Mouse (Mus musculus) kidney, embryonic 16.5 days (tissue): ENCODE results near the gene Morc1. TPM values are rescaled to one million over a fixed set of nuclear protein-coding genes. Genes with fewer than 3 reads are reported as not detected.

Experiments used
- ATAC-seq: fragments of 200-750 bp; cut with Nextera tagmentation; 2 replicates; pipeline ENCODE4 v1.8.0; 2017; ENCODE audit warnings: moderate TSS enrichment; ENCODE audit not compliant: low FRiP score, low TSS enrichment
- H3K27ac ChIP-seq: fragments of 300-500 bp; sonication (generic); 2 replicates; pipeline ENCODE4 v1.5.1; 2014; ENCODE audit warnings: low read length
- H3K27me3 ChIP-seq: fragments of 300-500 bp; sonication (generic); 2 replicates; pipeline ENCODE4 v1.6.1; 2014; ENCODE audit warnings: low read length, control low read depth, mixed read lengths; ENCODE audit not compliant: insufficient read depth
- H3K36me3 ChIP-seq: fragments of 300-500 bp; sonication (generic); 2 replicates; pipeline ENCODE4 v1.6.1; 2014; ENCODE audit warnings: low read length, control low read depth, mixed read lengths; ENCODE audit not compliant: insufficient read depth
- H3K4me1 ChIP-seq: fragments of 300-500 bp; sonication (generic); 2 replicates; pipeline ENCODE4 v1.6.1; 2014; ENCODE audit warnings: low read length, control low read depth, mixed read lengths; ENCODE audit not compliant: insufficient read depth
- H3K4me2 ChIP-seq: fragments of 300-500 bp; sonication (generic); replicated peaks from 2 replicates; pipeline ENCODE4 v1.6.1; 2014; ENCODE audit warnings: low read depth, low read length
- H3K4me3 ChIP-seq: fragments of 300-500 bp; sonication (generic); 2 replicates; pipeline ENCODE4 v1.5.1; 2014; ENCODE audit warnings: mild to moderate bottlenecking, low read length
- H3K9ac ChIP-seq: fragments of 300-500 bp; sonication (generic); replicated peaks from 2 replicates; pipeline ENCODE4 v1.6.1; 2014; ENCODE audit warnings: low read length
- H3K9me3 ChIP-seq: fragments of 300-500 bp; sonication (generic); 2 replicates; pipeline ENCODE4 v1.6.1; 2016; ENCODE audit warnings: low read length, control low read depth
- WGBS: fragments of 180-500 bp; shearing (Covaris S2); extraction: QIAGEN DNeasy Blood & Tissue Kit; methylation state at CpG from one replicate; pipeline ENCODE4 v1.1.7; 2014; 5-methylcytosine and 5-hydroxymethylcytosine counted together
- polyA plus RNA-seq: library from polyadenylated mRNA; unstranded; fragments of >200 nt; fragmentation: Nextera tagmentation; extraction: Ambion mirVana; gene quantifications from 2 replicates; pipeline ENCODE4 v1.2.1, GENCODE M21; 2015

Gene Morc1
- polyA plus RNA-seq, 1 experiment from 2014 or later, result 0.16 TPM

DNA sequence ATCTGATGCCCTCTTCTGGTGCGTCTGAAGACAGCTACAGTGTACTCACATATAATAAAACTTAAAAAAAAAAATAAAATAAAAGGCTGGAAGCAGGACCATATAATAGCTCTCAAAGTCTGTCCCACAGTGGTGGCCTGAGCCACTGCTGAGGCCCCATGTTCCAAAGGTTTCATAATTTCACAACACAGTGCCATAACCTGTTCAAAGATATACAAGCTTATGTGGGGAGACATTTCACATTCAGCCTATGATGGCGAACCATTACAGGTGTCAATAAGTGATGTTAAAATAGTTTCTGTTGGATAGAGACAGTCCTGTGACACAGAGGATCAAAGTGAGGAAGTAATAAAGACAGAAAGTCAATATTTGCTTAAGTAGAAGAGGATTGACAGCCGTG is 241.6 kb downstream of the Morc1 start:
- H3K27ac ChIP-seq, result no peak overlapping the region
- no peaks in the 10 kb centered on the region for H3K9me3 ChIP-seq
- ATAC-seq, result no peak
- H3K27me3 ChIP-seq, result no peaks in the 10 kb centered on the region
- WGBS, result 67% methylated on average over 3 of the region's 3 CpGs
- no peaks in the 10 kb centered on the region for H3K36me3 ChIP-seq
- H3K4me2 ChIP-seq, result no peak overlapping the region
- H3K9ac ChIP-seq, result no peak overlapping the region
- H3K4me1 ChIP-seq, result no peaks in the 10 kb centered on the region
- no peak overlapping the region for H3K4me3 ChIP-seq

- no peaks in the 10 kb centered on the region for H3K9me3 ChIP-seq
- no peaks in the 10 kb centered on the region for H3K27me3 ChIP-seq
- H3K4me3 ChIP-seq, result no peak overlapping the region
- peak; percentile 90; the same call in 1 of the 2 replicates for ATAC-seq
- no peaks in the 10 kb centered on the region for H3K4me1 ChIP-seq
- no peak overlapping the region for H3K27ac ChIP-seq
- no peak overlapping the region for H3K9ac ChIP-seq
- no peaks in the 10 kb centered on the region for H3K36me3 ChIP-seq
- 11% methylated on average over 10 of the region's 10 CpGs for WGBS
- H3K4me2 ChIP-seq, result 0 out of 2 replicates have a peak overlapping the region, but pooled peaks have one; percentile 13
Measured at GRCm38 (mm10) chr16:48675607-48676006, 244.6 kb downstream of the Morc1 start.

- WGBS, result 54% methylated on average over 2 of the region's 2 CpGs
- ATAC-seq, result no peak
- Histone ChIP-seq H3K27ac (no peak overlapping the region), H3K9ac (no peak overlapping the region), H3K4me1 (no peaks in the 10 kb centered on the region), H3K36me3 (no peaks in the 10 kb centered on the region), H3K9me3 (no peaks in the 10 kb centered on the region), H3K4me3 (no peak overlapping the region), H3K4me2 (no peak overlapping the region), H3K27me3 (no peaks in the 10 kb centered on the region)
Measured at GRCm38 (mm10) chr16:48676205-48676604, 245.2 kb downstream of the Morc1 start.

- Histone ChIP-seq H3K9me3 (no peaks in the 10 kb centered on the region), H3K4me2 (no peak overlapping the region), H3K27ac (no peak overlapping the region), H3K9ac (no peak overlapping the region), H3K36me3 (no peaks in the 10 kb centered on the region), H3K4me3 (no peak overlapping the region), H3K27me3 (no peaks in the 10 kb centered on the region), H3K4me1 (no peaks in the 10 kb centered on the region)
- 68% methylated on average over 5 of the region's 5 CpGs for WGBS
- no peak for ATAC-seq
Measured at GRCm38 (mm10) chr16:48677381-48677780, 246.3 kb downstream of the Morc1 start.

GRCm38 (mm10) chr16:48678029-48678428 is 247.0 kb downstream of the Morc1 start:
- H3K27ac ChIP-seq, result no peak overlapping the region
- WGBS, result 88% methylated on average over 1 of the region's 1 CpGs
- H3K27me3 ChIP-seq, result no peaks in the 10 kb centered on the region
- no peaks in the 10 kb centered on the region for H3K36me3 ChIP-seq
- no peak overlapping the region for H3K9ac ChIP-seq
- no peak overlapping the region for H3K4me3 ChIP-seq
- no peak for ATAC-seq
- H3K9me3 ChIP-seq, result no peaks in the 10 kb centered on the region
- no peaks in the 10 kb centered on the region for H3K4me1 ChIP-seq
- no peak overlapping the region for H3K4me2 ChIP-seq

Other genes starting within 250 kb of the Morc1 start
- gene Dppa4, start 147.5 kb upstream of the Morc1 start, polyA plus RNA-seq, result 0.46 TPM in 1 of 2 replicates, not detected in the other
- not detected in 2 replicates for gene Dppa2, start 127.3 kb upstream of the Morc1 start, polyA plus RNA-seq
- not detected in 2 replicates for gene Gm5485, start 18.8 kb upstream of the Morc1 start, polyA plus RNA-seq